Mouse (Mus musculus): ENCODE results near the gene Gzmm.
A peak's percentile ranks its signal among the peaks of the same experiment; 100 is the strongest.

Gzmm gene

DNA sequence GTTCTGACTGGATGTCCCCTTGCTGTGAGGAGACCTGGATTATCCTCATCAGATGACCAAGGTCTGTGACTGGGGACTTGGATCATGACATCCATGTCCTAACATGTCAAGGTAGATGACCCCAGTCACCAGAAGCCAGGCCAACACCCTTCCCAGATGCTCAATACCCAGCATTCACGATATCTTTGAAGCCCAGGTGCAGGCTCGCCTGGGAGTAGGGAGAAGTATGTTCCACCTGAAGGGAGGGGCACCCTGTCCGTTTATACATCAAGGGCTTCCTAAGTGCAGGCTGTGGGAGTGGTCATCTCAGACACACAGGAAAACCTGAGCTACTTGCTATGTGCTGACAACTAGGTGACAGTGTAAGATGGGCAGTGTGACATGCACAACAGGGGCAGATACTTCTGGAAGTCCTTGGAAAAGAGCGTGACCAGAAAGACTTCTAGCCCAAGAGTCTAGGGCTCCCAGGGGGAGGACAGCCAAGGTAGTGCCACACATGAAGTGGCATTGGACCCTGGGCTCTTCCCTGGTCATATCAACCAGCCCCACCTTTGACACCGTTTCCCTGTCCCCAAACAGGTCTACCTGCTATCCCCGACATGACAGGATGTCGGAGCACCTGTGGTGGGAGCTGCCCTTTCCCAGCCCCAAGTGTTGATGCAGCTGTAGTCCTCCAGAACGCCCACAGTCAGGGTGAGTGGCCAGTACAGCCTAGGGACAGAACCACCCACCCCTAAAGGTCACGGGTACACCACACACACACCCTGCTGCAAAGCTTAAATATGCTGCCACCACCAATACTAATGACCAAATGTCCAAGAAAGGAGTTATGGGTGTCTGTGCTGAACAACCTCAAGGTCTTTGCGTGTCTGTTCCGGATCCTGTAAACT, 8.0 kb upstream of the Gzmm start:
- peak; percentile 27 for DNase-seq (ENCODE audit: low read depth, low spot score)

DNA sequence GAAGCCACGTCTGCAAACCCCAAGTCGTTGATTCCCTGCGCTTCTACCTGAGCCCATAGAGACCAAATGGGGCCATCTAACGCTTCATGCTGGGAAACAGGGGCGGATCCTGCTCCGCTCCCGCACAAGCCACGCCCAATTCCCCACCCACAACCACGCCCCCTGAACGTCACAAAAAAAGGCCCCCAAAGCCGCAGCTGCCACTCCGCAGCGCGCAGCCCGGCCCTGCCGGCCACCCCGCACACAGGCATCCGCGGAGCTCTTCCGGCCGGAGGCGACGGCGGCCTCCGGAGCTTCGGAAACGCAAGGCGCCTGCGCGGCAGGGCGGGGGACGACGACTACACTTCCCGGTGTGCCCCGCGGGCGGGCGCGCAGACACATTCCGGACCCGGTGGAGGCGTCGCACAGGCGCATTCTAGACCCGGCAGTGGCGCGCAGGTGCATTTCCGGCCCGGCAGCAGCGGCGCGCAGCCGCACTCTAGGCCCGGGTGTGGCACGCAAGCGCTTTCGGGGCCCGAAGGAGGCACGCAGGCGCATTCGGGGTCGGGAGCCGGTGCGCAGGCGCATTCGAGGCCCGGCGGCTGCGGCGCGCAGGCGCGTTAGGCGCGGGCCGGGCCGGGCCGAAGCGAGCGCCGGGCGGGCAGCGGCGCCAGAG, 7.1 kb upstream of the Gzmm start, which contains the start of gene Cdc34:
Gene Cdc34 (plus strand): TSS at position 605 of the 655 bp plus-strand sequence.
- DNase-seq (ENCODE audit: low read depth, low spot score), result peak; percentile 92

DNA sequence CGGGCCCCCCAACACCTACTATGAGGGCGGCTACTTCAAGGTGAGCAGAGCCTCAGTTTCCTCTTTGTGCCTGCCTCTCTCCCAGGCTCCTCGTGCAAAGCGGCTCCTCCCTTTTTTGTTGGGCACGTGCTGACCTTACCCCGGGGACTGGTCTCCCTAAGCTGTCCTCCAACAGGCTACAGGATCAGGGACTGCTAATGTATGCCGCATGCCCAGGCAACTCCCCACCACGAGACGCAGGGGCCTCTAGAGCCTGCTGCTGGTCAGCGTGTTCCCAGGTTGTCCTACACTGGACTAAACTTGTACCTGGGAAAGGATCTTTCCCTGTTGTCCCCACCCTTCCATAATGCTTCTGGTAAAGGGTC, 6.3 kb upstream of the Gzmm start:
- DNase-seq (ENCODE audit: low read depth, low spot score), result no peak

DNA sequence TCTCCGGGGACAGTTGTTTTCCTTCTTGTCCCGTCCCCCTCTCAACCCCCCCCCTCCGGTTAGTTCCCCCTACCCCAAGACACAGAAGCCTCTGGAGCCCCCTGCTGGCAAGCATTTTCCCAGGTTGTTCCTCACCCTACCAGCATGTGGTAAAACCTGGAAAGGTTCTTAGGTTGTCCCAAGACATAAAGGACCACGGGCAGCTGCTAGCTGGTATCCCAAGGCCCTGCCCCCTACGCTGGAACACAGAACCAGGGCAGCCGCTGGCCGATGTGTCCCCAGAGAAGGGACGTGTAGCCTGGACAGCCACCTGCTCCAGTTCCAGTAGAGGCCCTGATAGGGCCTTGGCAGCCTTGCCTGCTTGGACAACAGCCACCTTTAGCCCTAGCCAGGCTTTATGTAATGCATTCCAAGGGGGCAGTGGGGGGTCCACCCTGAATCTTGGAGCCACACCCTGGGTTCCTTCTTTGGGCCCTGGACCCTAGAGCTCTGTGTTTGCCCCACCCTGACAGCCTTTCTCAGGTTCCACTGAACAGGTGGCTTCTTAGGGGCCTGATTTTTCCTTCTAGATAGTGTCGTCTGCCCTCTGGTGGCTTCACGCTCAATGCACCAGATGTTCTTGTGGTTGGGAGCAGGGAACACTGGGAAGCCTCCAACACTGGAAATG, 5.8 kb upstream of the Gzmm start:
- peak; percentile 55 for DNase-seq (ENCODE audit: low read depth, low spot score)

DNA sequence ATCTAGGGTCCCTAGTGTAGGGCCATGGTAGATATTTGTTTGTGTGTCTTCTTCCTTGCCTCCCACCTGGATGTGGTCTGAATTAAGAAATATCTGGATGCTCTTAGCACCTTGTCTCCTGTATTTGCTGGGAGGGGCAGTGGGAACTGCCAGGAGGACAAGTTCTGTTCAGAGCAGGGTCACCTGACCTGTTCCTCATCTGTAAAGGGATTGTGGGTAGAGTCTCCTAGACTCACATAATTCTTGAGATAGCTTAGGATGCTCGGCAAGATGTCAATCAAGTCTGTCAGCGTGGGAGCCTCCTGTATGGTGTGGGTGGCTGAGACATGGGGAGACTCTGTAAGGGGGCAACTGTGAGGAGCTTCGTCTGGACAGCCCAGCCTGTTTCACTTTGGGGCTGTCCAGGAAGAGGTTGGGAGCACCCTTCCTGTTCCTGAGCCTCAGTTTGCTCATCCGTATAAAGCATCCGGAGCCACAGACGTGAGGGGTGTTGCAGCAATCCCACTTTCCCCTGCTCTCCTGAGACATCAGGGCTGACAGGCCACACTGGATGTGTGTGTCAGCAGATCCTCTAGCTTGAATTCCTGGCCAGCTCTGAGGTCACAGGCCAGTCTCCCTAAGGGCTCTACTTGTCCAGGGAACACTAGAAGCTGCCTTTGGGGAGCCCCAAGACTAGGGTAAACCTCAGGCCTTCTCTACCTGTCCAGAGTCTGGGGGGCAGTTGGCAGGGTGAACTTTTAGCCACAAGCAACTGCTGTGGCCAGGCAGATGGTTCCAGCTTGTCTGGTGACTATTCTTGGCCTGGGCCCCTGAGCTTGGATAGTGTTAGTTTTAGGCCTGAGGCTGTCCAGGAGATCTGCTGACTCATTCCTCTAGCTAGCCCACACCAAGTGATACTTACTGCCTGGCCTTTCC, 4.8 kb upstream of the Gzmm start:
- no peak for DNase-seq (ENCODE audit: low read depth, low spot score)

DNA sequence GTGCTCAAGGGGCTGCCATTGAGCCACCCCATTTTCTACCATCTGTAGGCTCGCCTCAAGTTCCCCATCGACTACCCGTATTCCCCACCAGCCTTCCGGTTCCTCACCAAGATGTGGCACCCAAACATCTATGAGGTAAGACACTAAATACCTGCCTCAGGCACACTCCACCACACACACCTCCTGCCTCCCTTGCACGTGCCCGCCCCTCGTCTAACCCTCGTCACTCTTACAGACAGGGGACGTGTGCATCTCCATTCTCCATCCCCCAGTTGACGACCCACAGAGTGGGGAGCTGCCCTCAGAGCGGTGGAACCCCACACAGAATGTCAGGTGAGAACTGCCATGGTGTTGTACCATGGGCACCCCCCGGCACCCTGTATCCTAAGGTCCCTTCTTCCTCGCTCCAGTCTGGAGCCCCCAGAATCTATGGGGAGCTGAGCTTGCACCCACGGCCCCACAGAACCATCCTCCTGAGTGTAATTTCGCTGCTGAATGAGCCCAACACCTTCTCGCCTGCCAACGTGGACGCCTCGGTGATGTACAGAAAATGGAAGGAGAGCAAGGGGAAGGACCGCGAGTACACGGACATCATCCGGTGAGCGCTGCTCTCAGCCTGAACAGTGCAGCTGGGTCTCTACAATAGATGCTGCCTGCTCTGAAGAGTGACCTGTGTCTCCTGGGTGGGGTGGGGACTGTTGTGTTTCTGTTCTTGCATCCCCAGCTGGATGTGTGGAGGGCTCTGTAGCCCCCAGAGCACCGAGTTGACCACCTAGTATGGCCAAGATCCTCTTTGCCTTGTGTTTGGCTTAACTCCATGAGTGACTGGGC, 3.8 kb upstream of the Gzmm start:
- no peak for DNase-seq (ENCODE audit: low read depth, low spot score)

DNA sequence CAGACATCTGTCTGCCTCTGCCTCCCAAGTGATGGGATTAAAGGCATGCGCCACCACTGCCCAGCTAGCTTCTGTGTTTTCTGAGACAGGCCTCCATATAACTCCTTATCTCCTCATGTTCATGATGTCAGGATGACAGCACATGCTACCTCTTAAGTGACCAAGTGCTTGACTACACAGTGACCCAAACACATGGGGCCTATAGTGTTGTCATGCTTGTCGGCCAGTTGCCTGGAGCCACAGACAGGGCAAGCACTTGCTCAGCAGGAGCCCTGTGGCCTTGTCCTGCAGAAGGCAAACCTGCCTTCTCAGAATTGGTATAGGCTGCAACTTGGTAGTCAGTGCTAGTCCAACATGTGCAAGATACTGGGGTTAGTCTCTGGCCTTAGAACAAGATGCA, 2.6 kb upstream of the Gzmm start:
- no peak for DNase-seq (ENCODE audit: low read depth, low spot score)

DNA sequence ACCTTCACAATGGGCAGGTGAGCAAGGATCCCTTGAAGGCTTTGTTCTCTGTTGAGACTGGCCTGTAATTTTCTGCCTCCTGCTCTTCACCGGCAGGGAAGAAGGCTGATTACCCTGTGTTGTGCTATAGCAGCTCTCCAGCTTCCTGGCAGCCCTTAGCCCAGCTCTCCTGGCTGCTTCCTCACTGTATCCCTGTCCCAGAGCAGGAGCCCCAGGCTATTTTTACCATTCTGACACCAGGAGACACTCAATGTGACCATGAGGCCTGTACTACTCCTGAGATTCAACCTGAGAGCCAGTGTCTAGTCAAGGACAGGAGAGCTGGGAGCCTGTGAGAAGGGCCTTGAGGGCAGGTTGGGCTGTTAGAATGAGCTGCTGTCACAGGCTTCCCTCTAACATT, 2.1 kb upstream of the Gzmm start:
- no peak for DNase-seq (ENCODE audit: low read depth, low spot score)

DNA sequence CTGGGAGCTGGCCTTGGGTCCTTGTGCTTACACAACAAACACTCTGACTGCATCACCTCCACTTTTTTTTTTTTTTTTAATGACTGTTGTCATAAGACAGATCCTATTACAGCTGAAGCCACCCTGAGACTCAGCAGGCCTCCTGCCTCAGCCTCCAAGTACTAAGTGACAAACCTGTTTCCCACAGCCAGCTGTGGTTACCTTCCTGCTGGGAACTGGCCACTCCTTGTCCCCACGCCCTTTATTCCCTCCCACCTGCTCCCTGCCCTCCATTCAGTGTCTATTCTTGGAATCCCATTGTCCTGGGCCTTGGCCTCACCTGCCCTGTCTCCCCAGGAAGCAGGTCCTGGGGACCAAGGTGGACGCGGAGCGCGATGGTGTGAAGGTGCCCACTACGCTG, 1.3 kb upstream of the Gzmm start:
- no peak for DNase-seq (ENCODE audit: low read depth, low spot score)

DNA sequence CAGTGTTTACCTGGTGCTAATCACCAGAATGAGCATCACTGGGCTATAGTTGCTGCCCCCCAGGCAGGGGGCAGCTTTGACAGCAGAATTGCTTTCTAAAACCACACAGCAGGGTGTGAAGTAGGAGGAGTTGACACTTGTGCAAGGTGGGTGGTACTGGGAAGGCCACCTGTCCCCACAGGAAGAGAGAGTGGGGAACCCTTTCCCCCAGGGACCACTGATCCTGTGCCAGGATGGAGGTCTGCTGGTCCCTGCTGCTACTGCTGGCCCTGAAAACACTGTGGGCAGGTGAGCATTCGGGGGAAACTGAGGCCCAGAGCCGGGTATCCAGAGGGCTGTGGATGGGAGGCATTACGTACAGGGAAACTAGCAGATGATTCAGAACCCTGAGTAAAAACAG, 358 bp downstream of the Gzmm start:
- DNase-seq (ENCODE audit: low read depth, low spot score), result no peak

DNA sequence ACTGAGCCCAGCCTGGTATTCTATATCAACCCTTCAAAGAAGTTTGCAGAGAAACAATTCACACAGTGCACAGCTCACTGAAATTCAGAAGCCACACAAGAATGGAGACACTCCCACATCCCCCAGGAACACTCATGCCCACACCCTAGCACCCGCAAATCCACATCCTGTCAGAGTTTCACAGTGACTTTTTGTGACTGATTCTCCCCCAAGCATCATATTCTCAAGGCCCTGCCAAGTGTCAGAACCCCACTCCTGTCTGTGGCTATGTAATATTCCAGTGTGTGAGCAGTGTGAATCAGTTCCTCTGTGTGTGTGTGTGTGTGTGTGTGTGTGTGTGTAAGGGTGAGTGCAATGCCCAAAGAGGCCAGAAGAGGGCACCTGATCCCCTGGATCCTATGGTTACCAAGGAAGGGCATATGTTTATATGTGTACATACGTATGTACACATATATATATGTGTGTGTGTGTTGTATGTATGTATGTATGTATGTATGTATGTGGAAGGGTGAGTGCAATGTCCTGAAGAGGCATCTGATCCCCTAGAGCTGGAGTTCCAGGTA, 3.2 kb downstream of the Gzmm start:
- no peak for DNase-seq (ENCODE audit: low read depth, low spot score)

DNA sequence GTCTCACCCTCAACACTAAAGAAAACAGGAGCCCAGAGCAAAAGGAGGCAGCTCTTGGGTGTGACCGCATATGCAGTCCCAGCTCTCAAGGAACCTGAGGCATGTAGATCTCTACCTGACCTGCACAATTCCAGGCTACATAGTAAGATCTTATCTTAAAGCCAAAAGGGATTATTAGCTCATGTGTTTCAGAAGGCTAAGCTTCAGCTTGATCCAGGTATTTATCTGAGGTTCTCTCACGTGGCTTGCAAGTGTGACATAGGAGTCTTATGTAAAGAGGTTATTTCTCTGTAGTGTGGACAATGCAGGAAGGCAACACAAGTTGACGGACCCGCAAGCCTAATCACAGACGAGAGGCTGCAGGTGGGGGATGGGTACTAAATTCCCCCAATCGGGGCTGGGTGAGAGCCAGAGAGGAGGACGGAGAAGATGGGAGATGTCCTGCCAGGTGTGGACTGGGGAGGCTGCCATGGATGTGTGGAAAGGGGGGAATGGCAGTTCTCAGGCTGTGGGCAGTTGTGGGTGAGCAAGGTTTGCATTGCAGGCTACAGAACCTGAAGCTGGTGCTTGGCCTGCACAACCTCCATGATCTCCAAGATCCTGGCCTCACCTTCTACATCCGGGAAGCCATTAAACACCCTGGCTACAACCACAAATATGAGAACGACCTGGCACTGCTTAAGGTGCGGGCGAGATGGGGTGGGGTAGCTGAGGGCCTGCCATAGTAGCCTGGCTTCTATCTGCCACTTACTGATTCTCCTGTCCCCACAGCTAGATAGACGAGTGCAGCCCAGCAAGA, 5.0 kb downstream of the Gzmm start:
- no peak for DNase-seq (ENCODE audit: low read depth, low spot score)

DNA sequence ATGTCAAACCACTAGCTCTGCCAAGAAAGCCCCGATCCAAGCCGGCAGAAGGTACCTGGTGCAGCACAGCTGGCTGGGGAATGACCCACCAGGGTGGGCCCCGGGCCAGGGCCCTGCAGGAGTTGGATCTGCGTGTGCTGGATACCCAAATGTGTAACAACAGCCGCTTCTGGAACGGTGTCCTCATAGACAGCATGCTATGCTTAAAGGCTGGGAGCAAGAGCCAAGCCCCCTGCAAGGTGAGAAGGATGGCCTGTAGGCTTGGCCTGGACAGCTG, 5.5 kb downstream of the Gzmm start:
- no peak for DNase-seq (ENCODE audit: low read depth, low spot score)

DNA sequence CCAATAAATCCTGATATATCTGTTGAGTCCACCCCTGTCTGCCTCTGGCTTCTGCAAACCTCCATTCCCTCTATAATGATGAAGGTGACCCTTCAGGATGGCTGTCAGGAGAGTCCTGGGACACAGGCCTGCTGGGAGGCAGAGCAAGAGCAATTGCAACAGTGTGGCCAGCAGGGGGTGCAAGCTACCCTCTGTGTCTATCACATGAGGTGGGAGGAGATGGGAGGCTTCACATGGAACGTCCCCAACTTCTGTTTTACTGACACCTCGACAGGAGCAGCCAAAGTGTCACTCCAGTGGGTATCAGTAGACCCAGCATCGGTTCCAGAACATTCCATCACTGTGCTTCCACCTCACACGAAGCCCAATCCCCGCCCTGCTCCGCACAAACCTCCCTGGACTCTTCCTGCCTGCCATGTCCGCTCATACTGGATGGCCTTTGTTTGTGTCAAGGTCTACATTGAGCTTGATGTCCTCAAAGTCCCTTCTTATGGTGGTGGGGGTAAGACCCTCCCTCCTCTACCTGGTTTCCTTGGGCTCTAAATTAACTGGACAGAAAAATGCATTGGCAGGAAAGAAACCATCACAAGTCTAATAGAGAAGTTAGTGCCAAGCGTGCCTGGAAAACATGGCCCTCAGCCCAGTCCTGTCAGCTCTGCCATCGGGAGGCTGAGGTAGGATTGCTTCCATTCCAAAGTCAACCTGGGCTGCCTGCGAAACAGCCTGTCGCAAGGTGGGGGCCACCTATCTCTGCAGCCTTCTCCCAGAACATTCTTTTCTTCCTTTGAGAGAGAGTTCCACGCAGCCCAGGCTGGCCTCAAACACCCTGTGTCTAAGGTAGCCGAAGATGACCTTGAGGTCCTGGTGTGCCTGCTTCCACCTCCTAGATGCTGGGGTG, 6.7 kb downstream of the Gzmm start:
- peak; percentile 66 for DNase-seq (ENCODE audit: low read depth, low spot score)

DNA sequence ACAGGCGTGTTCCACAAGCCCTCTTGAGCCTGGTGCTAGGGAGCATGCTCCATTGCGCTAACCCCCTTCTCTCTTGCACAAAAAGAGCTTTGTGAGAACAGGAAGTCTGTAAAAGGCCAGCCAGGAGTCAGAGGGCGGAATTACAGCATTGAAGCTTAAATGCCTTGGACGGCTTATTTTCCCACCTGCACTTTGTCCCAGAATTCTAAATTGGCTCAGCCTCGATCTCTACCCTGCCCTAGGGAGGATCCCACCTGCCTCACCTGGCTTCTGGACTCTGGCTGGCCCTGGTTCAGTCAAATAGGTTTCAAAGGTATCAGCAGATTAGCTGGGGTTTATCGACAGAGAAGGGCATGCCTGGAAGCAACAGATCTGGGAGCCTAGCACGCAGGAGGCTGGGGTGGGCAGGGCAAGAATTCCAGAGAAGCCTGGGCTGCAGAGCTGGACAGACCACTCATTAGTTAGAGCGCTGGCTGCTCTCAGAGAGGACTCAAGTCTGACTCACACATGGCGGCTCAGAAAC, 7.4 kb downstream of the Gzmm start:
- DNase-seq (ENCODE audit: low read depth, low spot score), result no peak

DNA sequence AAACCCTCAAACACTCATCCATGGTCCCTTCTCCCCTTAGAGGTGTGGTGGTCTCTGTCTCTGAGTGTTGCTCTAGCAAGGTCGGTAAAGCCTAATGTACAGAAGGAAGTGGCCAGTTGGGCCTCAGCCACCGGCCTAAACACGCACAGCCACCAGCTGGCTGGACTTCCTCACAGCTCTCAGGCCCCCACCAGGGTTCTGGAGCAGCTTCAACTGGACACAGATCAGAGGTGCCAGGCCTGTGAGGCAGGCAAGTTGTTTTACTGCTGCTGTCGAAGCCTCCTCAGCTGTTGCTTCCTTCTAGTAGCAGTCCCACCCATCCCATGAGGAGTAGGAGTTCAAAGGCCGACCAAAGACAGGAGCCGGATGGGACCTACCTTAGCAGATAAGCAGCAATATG, 9.1 kb downstream of the Gzmm start:
- DNase-seq (ENCODE audit: low read depth, low spot score), result no peak

DNA sequence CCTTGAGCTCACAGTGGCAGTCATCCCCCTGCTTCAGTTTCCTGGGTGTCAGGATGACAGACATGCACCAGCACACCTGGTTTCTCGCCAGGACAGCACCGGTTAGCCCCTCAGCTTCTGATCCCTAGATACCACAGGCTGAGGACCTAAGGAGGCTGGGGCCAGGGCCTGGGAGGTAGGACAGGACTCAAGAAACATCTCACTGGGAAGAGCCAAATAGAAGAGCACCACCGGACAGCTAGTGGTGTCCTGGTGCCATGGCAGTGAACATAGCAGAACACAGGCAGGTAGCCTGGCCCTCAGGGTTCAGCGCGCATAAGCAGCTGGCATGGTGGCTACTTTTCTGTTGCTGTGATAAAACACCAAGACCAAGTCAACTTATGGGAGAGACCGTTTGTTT, 9.6 kb downstream of the Gzmm start:
- DNase-seq (ENCODE audit: low read depth, low spot score), result no peak

DNA sequence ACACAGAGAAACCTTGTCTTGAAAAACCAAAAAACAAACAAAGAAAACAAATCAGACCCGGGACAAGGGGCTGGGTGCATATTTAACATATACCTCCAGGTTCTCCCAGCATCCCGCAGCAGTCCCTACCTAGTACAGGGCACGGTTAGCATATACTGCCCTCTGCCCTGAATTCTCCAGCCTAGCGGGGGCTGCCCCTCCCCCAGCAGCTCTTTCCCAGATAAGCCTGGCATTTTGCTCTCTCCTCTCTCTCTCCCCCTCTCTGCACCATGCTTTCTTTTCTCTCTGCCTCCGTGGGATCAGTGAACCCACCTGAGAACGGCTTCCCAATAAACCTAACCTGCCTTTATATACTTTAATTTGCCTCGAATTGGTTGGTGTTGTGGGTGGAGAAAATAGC, 11.9 kb downstream of the Gzmm start:
- no peak for DNase-seq (ENCODE audit: low read depth, low spot score)
